Mouse (Mus musculus) stomach, embryonic 16.5 days (tissue): ENCODE data around the gene Rnf152. TPM values are rescaled to one million over a fixed set of nuclear protein-coding genes. Genes with fewer than 3 reads are reported as not detected.

Experiments
- ATAC-seq: fragments of 200-750 bp; cut with Nextera tagmentation; 2 replicates; pipeline ENCODE4 v1.8.0; 2017; ENCODE audit warnings: moderate number of reproducible peaks, moderate TSS enrichment; ENCODE audit not compliant: insufficient read depth, low FRiP score
- H3K27ac ChIP-seq: fragments of 300-500 bp; sonication (generic); 2 replicates; pipeline ENCODE4 v1.5.1; 2014; ENCODE audit warnings: low read length
- H3K27me3 ChIP-seq: fragments of 300-500 bp; sonication (generic); 2 replicates; pipeline ENCODE4 v1.6.1; 2014; ENCODE audit warnings: low read length, control low read depth, mixed read lengths; ENCODE audit not compliant: control insufficient read depth, insufficient read depth
- H3K36me3 ChIP-seq: fragments of 300-500 bp; sonication (generic); 2 replicates; pipeline ENCODE4 v1.6.1; 2014; ENCODE audit warnings: low read length; ENCODE audit not compliant: control insufficient read depth, insufficient read depth
- H3K4me1 ChIP-seq: fragments of 300-500 bp; sonication (generic); 2 replicates; pipeline ENCODE4 v1.6.1; 2014; ENCODE audit warnings: low read length, control low read depth, mixed read lengths; ENCODE audit not compliant: control insufficient read depth, insufficient read depth
- H3K4me2 ChIP-seq: fragments of 300-500 bp; sonication (generic); 2 replicates; pipeline ENCODE4 v1.6.1; 2014; ENCODE audit warnings: low read depth, low read length, mixed read lengths
- H3K4me3 ChIP-seq: fragments of 300-500 bp; sonication (generic); replicated peaks from 2 replicates; pipeline ENCODE4 v1.5.1; 2014; ENCODE audit warnings: mild to moderate bottlenecking, low read length
- H3K9ac ChIP-seq: fragments of 300-500 bp; sonication (generic); 2 replicates; pipeline ENCODE4 v1.6.1; 2014; ENCODE audit warnings: low read length
- H3K9me3 ChIP-seq: fragments of 300-500 bp; sonication (generic); replicated peaks from 2 replicates; pipeline ENCODE4 v1.6.1; 2016; ENCODE audit warnings: low read length, control low read depth; ENCODE audit not compliant: control insufficient read depth
- WGBS: fragments of 180-500 bp; shearing (Covaris S2); extraction: QIAGEN DNeasy Blood & Tissue Kit; methylation state at CpG from one replicate; pipeline ENCODE4 v1.1.7; 2014; 5-methylcytosine and 5-hydroxymethylcytosine counted together
- polyA plus RNA-seq: library from polyadenylated mRNA; unstranded; fragments of >200 nt; fragmentation: Nextera tagmentation; extraction: Ambion mirVana; gene quantifications from 2 replicates; pipeline ENCODE4 v1.2.1, GENCODE M21; 2015

Gene Rnf152
- 1.7 and 1.9 TPM in 2 replicates for polyA plus RNA-seq

DNA sequence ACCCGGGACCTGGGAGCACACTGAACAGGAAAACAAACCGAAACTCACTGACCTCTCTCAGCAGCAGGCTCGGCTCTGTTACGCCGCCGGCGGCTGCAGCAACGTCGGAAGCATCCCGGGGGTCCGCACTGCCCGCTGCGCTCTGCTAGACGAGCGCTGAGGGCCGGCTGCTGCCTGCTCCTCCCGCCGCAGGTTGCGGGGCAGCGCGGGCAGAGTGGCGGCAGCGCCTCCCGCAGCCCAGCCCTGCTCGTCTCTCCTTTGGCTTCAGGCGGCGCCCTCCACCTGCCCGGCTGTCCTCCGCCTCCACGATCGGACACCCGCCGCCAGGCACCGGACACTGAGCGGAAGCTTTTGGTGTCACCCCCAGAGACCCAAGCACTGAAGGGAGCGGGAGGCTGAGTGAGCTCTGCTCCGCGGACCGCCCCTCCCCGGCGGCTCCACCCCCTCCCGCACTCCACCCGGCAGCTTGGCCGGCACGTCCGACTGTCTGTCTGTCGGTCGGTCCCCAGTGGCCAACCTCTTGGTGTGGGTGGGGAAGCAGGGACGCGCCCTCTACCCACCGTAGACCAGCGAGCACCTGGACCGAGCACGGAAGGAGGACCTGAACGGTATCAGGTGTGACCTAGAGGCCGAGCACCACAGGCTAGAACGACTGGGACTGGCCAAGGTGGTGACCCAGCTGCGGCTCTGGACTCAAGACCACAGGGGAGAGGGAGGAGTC lies at the start of gene Rnf152:
Rnf152 (minus strand) TSS at position 420 of the 721 bp plus-strand sequence.
- under 1% methylated on average over 54 of the region's 58 CpGs for WGBS
- H3K9ac ChIP-seq, result peak within 1 kb of the TSS; percentile 76
- no peaks in the 10 kb centered on the region for H3K27me3 ChIP-seq
- H3K4me1 ChIP-seq, result peaks cover 4% of the 10 kb centered on the region; the same call in 1 of the 2 replicates
- no peaks in the 10 kb centered on the region for H3K9me3 ChIP-seq
- ATAC-seq, result peak; percentile 81
- H3K27ac ChIP-seq, result peak within 1 kb of the TSS; percentile 44; the same call in 1 of the 2 replicates
- peak within 1 kb of the TSS; percentile 91 for H3K4me2 ChIP-seq
- H3K4me3 ChIP-seq, result peak within 1 kb of the TSS; percentile 86
- no peaks in the 10 kb centered on the region for H3K36me3 ChIP-seq

- no peak overlapping the region for H3K4me3 ChIP-seq
Measured at GRCm38 (mm10) chr1:105402853-105403252, 46.3 kb upstream of the Rnf152 start.

DNA sequence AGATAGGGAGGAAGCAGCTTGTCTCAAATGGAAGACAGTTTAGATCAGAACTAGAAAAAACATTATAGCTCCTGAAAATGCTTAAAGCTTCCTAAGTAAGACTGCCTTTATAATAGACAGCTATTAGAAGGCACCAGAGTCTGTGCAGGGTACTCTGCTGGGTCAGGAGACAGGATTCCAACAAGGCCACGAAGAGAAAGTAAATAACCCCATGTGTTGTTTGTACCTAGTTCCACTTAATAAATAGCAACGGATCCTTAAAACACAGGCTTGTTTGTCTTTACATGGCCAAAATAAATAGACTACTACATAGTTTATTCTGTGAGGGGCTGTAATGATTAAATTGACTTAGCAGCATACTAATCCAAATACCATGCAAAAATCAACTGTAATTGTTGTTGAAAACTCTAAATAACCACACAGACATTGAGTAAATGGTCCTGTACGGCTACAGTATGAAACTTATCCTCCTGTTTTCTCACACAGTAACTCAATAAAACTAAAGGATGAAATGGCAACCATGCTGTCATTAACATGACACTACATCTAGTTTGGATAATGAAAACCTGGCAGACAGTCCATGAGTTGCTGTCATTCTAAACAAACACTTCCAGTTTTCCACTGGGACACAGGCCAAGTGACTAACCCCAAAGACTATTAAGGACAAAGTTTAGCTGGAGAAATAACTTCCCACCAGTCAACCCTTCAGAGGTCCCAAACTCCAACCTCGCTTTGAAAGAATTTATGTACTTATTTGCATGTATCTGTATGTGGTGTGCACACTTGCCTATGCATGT lies 27.8 kb upstream of the Rnf152 start:
- ATAC-seq, result 0 out of 2 replicates have a peak, but pooled peaks have one; percentile 13
- H3K4me1 ChIP-seq, result no peaks in the 10 kb centered on the region
- no peaks in the 10 kb centered on the region for H3K36me3 ChIP-seq
- no peak overlapping the region for H3K9ac ChIP-seq
- no peak overlapping the region for H3K4me3 ChIP-seq
- H3K27ac ChIP-seq, result peak overlapping the region; percentile 64; the same call in 1 of the 2 replicates
- no peak overlapping the region for H3K4me2 ChIP-seq
- WGBS, result 45% methylated on average over 4 of the region's 4 CpGs
- no peaks in the 10 kb centered on the region for H3K27me3 ChIP-seq
- no peaks in the 10 kb centered on the region for H3K9me3 ChIP-seq

More at GRCm38 (mm10) chr1:105402853-105403252, 46.3 kb upstream of the Rnf152 start:
- Histone ChIP-seq H3K27me3 (no peaks in the 10 kb centered on the region), H3K36me3 (no peaks in the 10 kb centered on the region), H3K4me2 (no peak overlapping the region), H3K4me1 (no peaks in the 10 kb centered on the region), H3K9me3 (no peaks in the 10 kb centered on the region), H3K27ac (no peak overlapping the region), H3K9ac (no peak overlapping the region)
- no peak for ATAC-seq
- WGBS, result 53% methylated on average over 1 of the region's 1 CpGs

- no peak for ATAC-seq
- no peak overlapping the region for H3K9ac ChIP-seq
- no peaks in the 10 kb centered on the region for H3K36me3 ChIP-seq
- no peak overlapping the region for H3K4me3 ChIP-seq
- H3K27me3 ChIP-seq, result no peaks in the 10 kb centered on the region
- no peaks in the 10 kb centered on the region for H3K9me3 ChIP-seq
- no peaks in the 10 kb centered on the region for H3K4me1 ChIP-seq
- no peak overlapping the region for H3K4me2 ChIP-seq
- H3K27ac ChIP-seq, result no peak overlapping the region
Measured at GRCm38 (mm10) chr1:105377546-105377945, 21.0 kb upstream of the Rnf152 start.

DNA sequence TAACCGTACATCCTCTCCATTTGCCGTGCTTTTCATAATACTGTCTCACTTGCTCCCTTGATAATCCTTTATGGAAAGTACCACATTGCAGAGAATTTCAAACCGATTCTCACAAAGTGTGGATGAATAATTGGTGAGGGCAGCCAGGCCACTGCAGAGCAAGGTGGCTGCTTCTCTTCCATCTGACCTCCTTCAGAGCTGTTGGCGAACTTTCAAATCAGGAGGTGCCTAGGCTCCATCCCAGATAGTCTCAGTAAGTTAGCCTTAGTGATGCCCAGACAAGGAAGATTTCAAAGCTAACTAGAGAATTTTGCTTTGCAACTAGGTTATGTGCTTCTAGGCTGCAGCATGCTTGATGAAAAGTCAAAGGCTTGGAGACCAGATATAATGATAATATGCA lies 18.1 kb upstream of the Rnf152 start:
- no peak overlapping the region for H3K27ac ChIP-seq
- H3K9me3 ChIP-seq, result no peaks in the 10 kb centered on the region
- no peak overlapping the region for H3K4me2 ChIP-seq
- no peaks in the 10 kb centered on the region for H3K4me1 ChIP-seq
- H3K9ac ChIP-seq, result no peak overlapping the region
- no peak for ATAC-seq
- H3K4me3 ChIP-seq, result no peak overlapping the region
- 86% methylated on average over 4 of the region's 4 CpGs for WGBS
- no peaks in the 10 kb centered on the region for H3K36me3 ChIP-seq
- H3K27me3 ChIP-seq, result no peaks in the 10 kb centered on the region

DNA sequence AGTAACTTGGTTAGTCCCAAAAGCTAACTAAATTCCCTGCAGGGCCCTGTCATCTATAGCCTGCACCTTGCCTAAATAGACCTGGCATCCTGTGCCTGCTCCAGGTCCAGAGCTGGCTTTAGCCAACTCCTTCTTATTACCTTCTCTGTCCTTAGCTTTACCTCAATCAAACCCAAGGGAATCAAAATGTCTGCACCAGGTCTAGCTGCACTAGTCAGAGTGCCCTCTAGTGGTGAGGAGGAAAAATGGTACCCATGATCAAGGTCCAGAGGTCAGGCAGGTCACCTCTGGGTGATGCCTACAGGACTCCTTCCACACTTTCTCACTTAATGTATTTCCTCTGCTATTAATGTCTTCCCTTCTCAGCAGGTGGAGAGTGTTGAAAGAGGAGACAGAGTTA lies 6.2 kb upstream of the Rnf152 start:
- H3K4me1 ChIP-seq, result no peaks in the 10 kb centered on the region
- no peaks in the 10 kb centered on the region for H3K9me3 ChIP-seq
- H3K36me3 ChIP-seq, result no peaks in the 10 kb centered on the region
- H3K27me3 ChIP-seq, result no peaks in the 10 kb centered on the region
- ATAC-seq, result no peak
- no peak overlapping the region for H3K27ac ChIP-seq
- H3K4me2 ChIP-seq, result no peak overlapping the region
- no peak overlapping the region for H3K4me3 ChIP-seq
- H3K9ac ChIP-seq, result no peak overlapping the region

GRCm38 (mm10) chr1:105358896-105359295 lies 2.4 kb upstream of the Rnf152 start:
- no peak for ATAC-seq
- Histone ChIP-seq H3K4me2 (no peak overlapping the region), H3K27ac (no peak overlapping the region), H3K36me3 (no peaks in the 10 kb centered on the region), H3K9ac (no peak overlapping the region), H3K4me3 (no peak overlapping the region), H3K9me3 (no peaks in the 10 kb centered on the region), H3K4me1 (peaks cover 4% of the 10 kb centered on the region; the same call in 1 of the 2 replicates), H3K27me3 (no peaks in the 10 kb centered on the region)
- 61% methylated on average over 4 of the region's 4 CpGs for WGBS

GRCm38 (mm10) chr1:105355910-105356290 lies 610 bp downstream of the Rnf152 start:
- 0% methylated on average over 22 of the region's 23 CpGs for WGBS
- no peaks in the 10 kb centered on the region for H3K27me3 ChIP-seq
- peak; percentile 35; the same call in 1 of the 2 replicates for ATAC-seq
- H3K9ac ChIP-seq, result peak overlapping the region; percentile 76
- H3K4me1 ChIP-seq, result peaks cover 4% of the 10 kb centered on the region; the same call in 1 of the 2 replicates
- H3K4me2 ChIP-seq, result peak overlapping the region; percentile 91
- H3K9me3 ChIP-seq, result no peaks in the 10 kb centered on the region
- H3K36me3 ChIP-seq, result no peaks in the 10 kb centered on the region
- peak overlapping the region; percentile 44; the same call in 1 of the 2 replicates for H3K27ac ChIP-seq
- H3K4me3 ChIP-seq, result peak overlapping the region; percentile 86
